In genomic region chr7:142714783-142715498, GRCm38 (mm10) we compare ENCODE assay signal across 9 mouse cellular contexts. TPM values are rescaled to one million over a fixed set of nuclear protein-coding genes. Genes with fewer than 3 reads are reported as not detected.
A peak's percentile ranks its signal among the peaks of the same experiment; 100 is the strongest.
DNase-seq lines count a peak whose midpoint lies in the region; ATAC-seq and TF ChIP-seq lines count a peak whose summit lies in the region.
"Had no signal": no experiment of that assay in that cellular context is flagged by ENCODE, and none has a peak within 500 bp of the region (broad histone marks: within the 10 kb centered on the region; RNA-seq: fewer than 3 reads in every experiment).

No protein-coding gene starts in this region.

- in situ Hi-C loops in ES-E14 (cut with MboI; ENCODE audit: low sequenced_read_pairs in 2 of 2, unreplicated experiment in 2 of 2), result no loop called here

- peak; percentile 50 for DNase-seq in ES-E14 (ENCODE audit: low read depth, low spot score)
- peak; percentile 59 for DNase-seq in adrenal gland, postnatal 10 days
- peak; percentile 67 for DNase-seq in embryonic facial prominence, embryonic 10.5 days (ENCODE audit: low spot score)
- DNase-seq in kidney, postnatal 25 days, result peak; percentile 34 to 54
- peak; percentile 72 for DNase-seq in lung, embryonic 14.5 days
- DNase-seq in ovary, postnatal 14 days (ENCODE audit: low spot score), result peak; percentile 42
- no peak for DNase-seq in urinary bladder, adult 18-20 months (ENCODE audit: low spot score in 2 of 2)

- no peak overlapping the region for H3K9ac ChIP-seq in ES-E14 (ENCODE audit: insufficient read depth, low read depth, low read length, poor library complexity, severe bottlenecking)
- H3K9ac ChIP-seq in heart, embryonic 14.5 days (ENCODE audit: low read length), result peak overlapping the region; percentile 45; the same call in 1 of the 2 replicates
- no peak overlapping the region for H3K9ac ChIP-seq in lung, embryonic 14.5 days

- WGBS in embryonic facial prominence, embryonic 10.5 days, result 16% methylated on average over 8 of the region's 8 CpGs
- WGBS in heart, embryonic 14.5 days, result 18% methylated on average over 8 of the region's 8 CpGs
- WGBS in lung, embryonic 14.5 days, result 16% methylated on average over 8 of the region's 8 CpGs

- H3K4me1 ChIP-seq in ES-E14 (ENCODE audit: control insufficient read depth in 2 of 2, insufficient read depth in 2 of 2, low read length in 2 of 2, poor library complexity in 1 of 2), result no peaks in the 10 kb centered on the region; a peak in 1 of 4 replicates
- peaks cover 4% of the 10 kb centered on the region; the same call in 1 of the 2 replicates for H3K4me1 ChIP-seq in embryonic facial prominence, embryonic 10.5 days
- no peaks in the 10 kb centered on the region for H3K4me1 ChIP-seq in heart, embryonic 14.5 days (ENCODE audit: control insufficient read depth in 2 of 2, insufficient read depth in 2 of 2, low read length in 2 of 2)
- H3K4me1 ChIP-seq in lung, embryonic 14.5 days (ENCODE audit: insufficient read depth), result no peaks in the 10 kb centered on the region
- H3K4me1 ChIP-seq: megakaryocyte, embryonic 14.5 days had no signal

- H3K9me3 ChIP-seq in ES-E14 (ENCODE audit: control insufficient read depth, insufficient read depth, low read depth, low read length), result no peaks in the 10 kb centered on the region
- no peaks in the 10 kb centered on the region for H3K9me3 ChIP-seq in embryonic facial prominence, embryonic 10.5 days
- no peaks in the 10 kb centered on the region for H3K9me3 ChIP-seq in heart, embryonic 14.5 days (ENCODE audit: control insufficient read depth, low read length)
- no peaks in the 10 kb centered on the region for H3K9me3 ChIP-seq in lung, embryonic 14.5 days (ENCODE audit: low read depth, low read length)
- H3K9me3 ChIP-seq: megakaryocyte, embryonic 14.5 days had no signal

- no peaks in the 10 kb centered on the region for H3K36me3 ChIP-seq in ES-E14 (ENCODE audit: control insufficient read depth, insufficient read depth, low read length, poor library complexity, severe bottlenecking)
- no peaks in the 10 kb centered on the region for H3K36me3 ChIP-seq in embryonic facial prominence, embryonic 10.5 days (replicated peaks)
- no peaks in the 10 kb centered on the region for H3K36me3 ChIP-seq in heart, embryonic 14.5 days (ENCODE audit: control insufficient read depth, insufficient read depth, low read length)
- no peaks in the 10 kb centered on the region for H3K36me3 ChIP-seq in lung, embryonic 14.5 days (ENCODE audit: insufficient read depth)

- H3K4me2 ChIP-seq in heart, embryonic 14.5 days (ENCODE audit: low read length), result peak overlapping the region; percentile 51
- peak overlapping the region; percentile 50; the same call in 1 of the 2 replicates for H3K4me2 ChIP-seq in lung, embryonic 14.5 days

- no peak overlapping the region for H3K4me3 ChIP-seq in ES-E14 (ENCODE audit: insufficient read depth in 1 of 2, low read depth in 1 of 2, low read length in 2 of 2, poor library complexity in 1 of 2, severe bottlenecking in 1 of 2)
- peak overlapping the region; percentile 49 for H3K4me3 ChIP-seq in embryonic facial prominence, embryonic 10.5 days
- H3K4me3 ChIP-seq in heart, embryonic 14.5 days (ENCODE audit: control insufficient read depth in 1 of 2, insufficient read depth in 1 of 2, low read depth in 1 of 2, low read length in 2 of 2), result peak overlapping the region; percentile 3 to 14; a peak in 2 of 4 replicates
- peak overlapping the region; percentile 8; the same call in 1 of the 2 replicates for H3K4me3 ChIP-seq in lung, embryonic 14.5 days (ENCODE audit: low read depth, low read length)
- H3K4me3 ChIP-seq: megakaryocyte, embryonic 14.5 days had no signal

- peak; percentile 88 for TF ChIP-seq CTCF in lung, embryonic 14.5 days (IDR thresholded peaks at IDR 0.05; ENCODE audit: low read depth)

- H3K27me3 ChIP-seq in embryonic facial prominence, embryonic 10.5 days (replicated peaks; ENCODE audit: low read depth, poor library complexity, severe bottlenecking), result no peaks in the 10 kb centered on the region
- H3K27me3 ChIP-seq in heart, embryonic 14.5 days (ENCODE audit: control insufficient read depth, insufficient read depth, low read length), result no peaks in the 10 kb centered on the region
- no peaks in the 10 kb centered on the region for H3K27me3 ChIP-seq in lung, embryonic 14.5 days (ENCODE audit: insufficient read depth, low read length)

- ATAC-seq in heart, embryonic 14.5 days (ENCODE audit: insufficient number of reproducible peaks, insufficient read depth, low FRiP score, low read depth), result no peak
- ATAC-seq in lung, embryonic 14.5 days (ENCODE audit: insufficient read depth), result no peak

- H3K27ac ChIP-seq in ES-E14 (ENCODE audit: insufficient read depth, low read depth, low read length, poor library complexity, severe bottlenecking), result no peak overlapping the region
- peak overlapping the region; percentile 83 for H3K27ac ChIP-seq in embryonic facial prominence, embryonic 10.5 days (replicated peaks)
- no peak overlapping the region for H3K27ac ChIP-seq in heart, embryonic 14.5 days (replicated peaks in 1 of 2; ENCODE audit: control insufficient read depth in 1 of 2, insufficient read depth in 1 of 2, low read depth in 2 of 2, low read length in 2 of 2)
- no peak overlapping the region for H3K27ac ChIP-seq in lung, embryonic 14.5 days (ENCODE audit: low read depth)

TF ChIP-seq in ES-E14, 5 proteins besides CTCF, POLR2A, EP300 and RAD21:
- no peak for TF ChIP-seq ZNF384 (IDR thresholded peaks at IDR 0.05; ENCODE audit: low read depth, low read length)
- no peak for TF ChIP-seq MAFK (IDR thresholded peaks at IDR 0.05; ENCODE audit: insufficient read depth, low read depth, low read length)
- 0 out of 2 replicates have a peak, but pooled peaks have one; percentile 5 for TF ChIP-seq ZC3H11A (IDR thresholded peaks at IDR 0.05; ENCODE audit: borderline replicate concordance, low read depth, low read length)

RNA-seq across cellular contexts. Expression of gene Ins2, which starts 28.2 kb away (rescaled TPM):
- total RNA-seq in ES-E14 (2012; rRNA removed), result not detected in 2 replicates
- total RNA-seq in adrenal gland, postnatal 10 days (2021), result not detected
- not detected in 2 replicates for polyA plus RNA-seq in embryonic facial prominence, embryonic 10.5 days (2016; fragmentation: Nextera tagmentation; extraction: Ambion mirVana)
- polyA plus RNA-seq in heart, embryonic 14.5 days (2014; fragmentation: Nextera tagmentation; extraction: Ambion mirVana), result 0.63 and 0.96 TPM in 2 replicates
- not detected in 2 replicates for polyA plus RNA-seq in lung, embryonic 14.5 days (2014; fragmentation: Nextera tagmentation; extraction: Ambion mirVana)

RNA-seq across cellular contexts. Expression of gene Gm49394, which starts 45.2 kb away (rescaled TPM):
- 0.16 and 0.40 TPM in 2 replicates for total RNA-seq in ES-E14 (2012; rRNA removed)
- under 1 TPM in 1 of 2 experiments, not detected in 1; 0.09 TPM for total RNA-seq in adrenal gland, postnatal 10 days (2021)
- not detected in 2 replicates for polyA plus RNA-seq in embryonic facial prominence, embryonic 10.5 days (2016; fragmentation: Nextera tagmentation; extraction: Ambion mirVana)
- polyA plus RNA-seq in heart, embryonic 14.5 days (2014; fragmentation: Nextera tagmentation; extraction: Ambion mirVana), result 0.04 TPM in 1 of 2 replicates, not detected in the other
- not detected in 2 replicates for polyA plus RNA-seq in lung, embryonic 14.5 days (2014; fragmentation: Nextera tagmentation; extraction: Ambion mirVana)

RNA-seq across cellular contexts. Expression of gene Igf2, which starts 48.3 kb away (rescaled TPM):
- 44.4 and 66.4 TPM in 2 replicates for total RNA-seq in ES-E14 (2012; rRNA removed)
- total RNA-seq in adrenal gland, postnatal 10 days (2021), result 1,000 to 10,000 TPM; 1,376 to 1,421 TPM
- 360 and 378 TPM in 2 replicates for polyA plus RNA-seq in embryonic facial prominence, embryonic 10.5 days (2016; fragmentation: Nextera tagmentation; extraction: Ambion mirVana)
- 1,590 and 1,642 TPM in 2 replicates for polyA plus RNA-seq in heart, embryonic 14.5 days (2014; fragmentation: Nextera tagmentation; extraction: Ambion mirVana)
- polyA plus RNA-seq in lung, embryonic 14.5 days (2014; fragmentation: Nextera tagmentation; extraction: Ambion mirVana), result 437 and 452 TPM in 2 replicates

Comparison
In these comparisons a context has a peak if more than half of its experiments do, and no peak if none do; other contexts are left out.
1. DNase-seq: peak in ES-E14 (single experiment), adrenal gland, postnatal 10 days (single experiment), embryonic facial prominence, embryonic 10.5 days (single experiment), kidney, postnatal 25 days (2 of 2), lung, embryonic 14.5 days (single experiment) and ovary, postnatal 14 days (single experiment); none in urinary bladder, adult 18-20 months (0 of 2).
2. H3K4me3 ChIP-seq: peak in embryonic facial prominence, embryonic 10.5 days (single experiment), heart, embryonic 14.5 days (2 of 2) and lung, embryonic 14.5 days (single experiment); none in ES-E14 (0 of 2).